In genomic region chr2:155806548-155806947, GRCm38 (mm10) we compare ENCODE assay signal across 11 mouse cellular contexts. TPM values are rescaled to one million over a fixed set of nuclear protein-coding genes. Genes with fewer than 3 reads are reported as not detected.
DNase-seq lines count a peak whose midpoint lies in the region; ATAC-seq lines count a peak whose summit lies in the region.
"Had no signal": no experiment of that assay in that cellular context is flagged by ENCODE, and none has a peak within 500 bp of the region (broad histone marks: within the 10 kb centered on the region; RNA-seq: fewer than 3 reads in every experiment).

No protein-coding gene starts in this region.

- peak; percentile 55 for DNase-seq in ovary, adult 18-20 months (ENCODE audit: low spot score)
- no peak for DNase-seq in ovary, postnatal 10 days (ENCODE audit: low spot score)
- DNase-seq in adrenal gland, postnatal 25 days, result peak; percentile 70
- DNase-seq in cerebellum, postnatal 36 days, result peak; percentile 88 to 89
- DNase-seq in skeletal muscle tissue, adult 2 months (ENCODE audit: low read depth, low spot score), result peak; percentile 41
- DNase-seq in urinary bladder, postnatal 10 days (ENCODE audit: low spot score), result no peak
- DNase-seq in left cerebral cortex, adult 8-10 months (ENCODE audit: low spot score in 2 of 2), result no peak
- DNase-seq: gastrocnemius, postnatal 14 days had no signal

- no peaks in the 10 kb centered on the region for H3K36me3 ChIP-seq in intestine, embryonic 15.5 days

- no peak overlapping the region for H3K27ac ChIP-seq in intestine, embryonic 15.5 days
- H3K27ac ChIP-seq: hindbrain, embryonic 14.5 days; liver, embryonic 14.5 days had no signal

- H3K27me3 ChIP-seq in intestine, embryonic 15.5 days (replicated peaks), result no peaks in the 10 kb centered on the region

- ATAC-seq in intestine, embryonic 15.5 days, result no peak

- no peaks in the 10 kb centered on the region for H3K9me3 ChIP-seq in intestine, embryonic 15.5 days

- no peak overlapping the region for H3K4me3 ChIP-seq in intestine, embryonic 15.5 days (replicated peaks)

- H3K4me1 ChIP-seq in intestine, embryonic 15.5 days (replicated peaks), result peaks cover 7% of the 10 kb centered on the region; the same call in 1 of the 2 replicates

- 65% methylated on average over 5 of the region's 5 CpGs for WGBS in intestine, embryonic 15.5 days

- H3K4me2 ChIP-seq in intestine, embryonic 15.5 days (replicated peaks), result no peak overlapping the region
- H3K4me2 ChIP-seq: hindbrain, embryonic 14.5 days had no signal

- H3K9ac ChIP-seq in intestine, embryonic 15.5 days, result no peak overlapping the region
- H3K9ac ChIP-seq: hindbrain, embryonic 14.5 days; liver, embryonic 14.5 days had no signal

RNA-seq across cellular contexts. Expression of gene BC029722, which starts 12.7 kb away (rescaled TPM):
- 159 and 181 TPM in 2 replicates for total RNA-seq in adrenal gland, postnatal 25 days (2021)
- 22.0 and 24.1 TPM in 2 replicates for polyA plus RNA-seq in intestine, embryonic 15.5 days (2015; fragmentation: Nextera tagmentation; extraction: Ambion mirVana)
- 10 to 100 TPM; 56.9 to 63.1 (median 60.3) TPM for total RNA-seq in left cerebral cortex, adult 8-10 months (2022)

RNA-seq across cellular contexts. Expression of gene Eif6, which starts 20.2 kb away (rescaled TPM):
- 112 and 131 TPM in 2 replicates for total RNA-seq in adrenal gland, postnatal 25 days (2021)
- polyA plus RNA-seq in intestine, embryonic 15.5 days (2015; fragmentation: Nextera tagmentation; extraction: Ambion mirVana), result 263 and 265 TPM in 2 replicates
- total RNA-seq in left cerebral cortex, adult 8-10 months (2022), result 10 to 100 TPM; 78.6 to 93.2 (median 86.3) TPM

RNA-seq across cellular contexts. Expression of gene Fam83c, which starts 28.1 kb away (rescaled TPM):
- 0.06 TPM in 1 of 2 replicates, not detected in the other for total RNA-seq in adrenal gland, postnatal 25 days (2021)
- 0.30 and 0.53 TPM in 2 replicates for polyA plus RNA-seq in intestine, embryonic 15.5 days (2015; fragmentation: Nextera tagmentation; extraction: Ambion mirVana)
- total RNA-seq in left cerebral cortex, adult 8-10 months (2022), result not detected
- total RNA-seq: gastrocnemius, postnatal 14 days had no signal

RNA-seq across cellular contexts. Expression of gene Mmp24, which starts 31.4 kb away (rescaled TPM):
- 1.9 and 2.3 TPM in 2 replicates for total RNA-seq in adrenal gland, postnatal 25 days (2021)
- 0.24 and 0.37 TPM in 2 replicates for polyA plus RNA-seq in intestine, embryonic 15.5 days (2015; fragmentation: Nextera tagmentation; extraction: Ambion mirVana)
- 10 to 100 TPM; 29.2 to 30.8 (median 29.9) TPM for total RNA-seq in left cerebral cortex, adult 8-10 months (2022)

RNA-seq across cellular contexts. Expression of gene Procr, which starts 55.6 kb away (rescaled TPM):
- 21.8 and 24.0 TPM in 2 replicates for total RNA-seq in adrenal gland, postnatal 25 days (2021)
- 20.2 and 20.4 TPM in 2 replicates for polyA plus RNA-seq in intestine, embryonic 15.5 days (2015; fragmentation: Nextera tagmentation; extraction: Ambion mirVana)
- total RNA-seq in left cerebral cortex, adult 8-10 months (2022), result 1 to 10 TPM in 3 of 4 experiments, under 1 TPM in 1; 0.76 to 2.5 (median 1.9) TPM

Comparison
In these comparisons a context has a peak if more than half of its experiments do, and no peak if none do; other contexts are left out.
1. DNase-seq: peak in ovary, adult 18-20 months (single experiment), adrenal gland, postnatal 25 days (single experiment), cerebellum, postnatal 36 days (2 of 2) and skeletal muscle tissue, adult 2 months (single experiment); none in ovary, postnatal 10 days (single experiment), urinary bladder, postnatal 10 days (single experiment) and left cerebral cortex, adult 8-10 months (0 of 2).